Mouse (Mus musculus) small intestine, adult 2 months (tissue): ENCODE data around the gene Diaph2.

Source experiments
- CTCF ChIP-seq: fragments of 200-500 bp; IDR thresholded peaks from 2 replicates; pipeline ENCODE4 v1.5.1; 2012; ENCODE audit warnings: low read depth, mild to moderate bottlenecking, control low read depth, inconsistent platforms, low read length, moderate library complexity, mixed read lengths; ENCODE audit not compliant: insufficient replicate concordance, insufficient read length; ENCODE audit errors: extremely low read depth
- POLR2A ChIP-seq: fragments of 200-500 bp; IDR thresholded peaks from 2 replicates; pipeline ENCODE4 v1.6.1; 2012; ENCODE audit warnings: low read depth, mild to moderate bottlenecking, control low read depth, inconsistent platforms, low read length, moderate library complexity

DNA sequence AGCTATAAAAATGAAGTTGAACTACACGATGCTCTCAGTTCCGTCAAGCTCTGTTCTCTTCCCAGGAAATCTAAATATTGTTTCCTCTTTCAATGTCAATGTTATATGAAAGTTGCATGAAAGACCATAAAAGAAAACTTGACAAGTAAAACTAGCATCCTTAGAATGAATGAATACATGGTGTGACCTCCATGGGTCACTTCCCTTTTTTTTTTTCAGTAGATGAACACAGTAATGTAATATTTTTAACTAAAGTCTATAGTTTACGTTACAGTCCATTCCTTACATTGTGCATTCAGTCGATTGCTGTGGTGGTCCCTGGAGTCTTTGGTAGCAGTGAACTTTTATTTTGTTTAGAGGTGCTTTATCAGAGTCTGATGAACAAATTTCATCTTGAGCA lies 462.7 kb downstream of the Diaph2 start:
- TF ChIP-seq POLR2A (no peak), CTCF (no peak)
